Mouse (Mus musculus) CD4-positive helper T cell, adult 2 months (primary cell): ENCODE measurements at regions not wholly inside any gene's neighbourhood (a gene's known extent, or its start where the extent isn't known, plus 50 kb on each side); places are given as distances from the start of the nearest gene placed in this dataset.
A peak's percentile ranks its signal among the peaks of the same experiment; 100 is the strongest.

Experiments used
- DNase-seq: peaks from one replicate; pipeline ENCODE4 v3.0.0-alpha.2; 2012; ENCODE audit warnings: low read depth, missing footprints, low spot score

DNA sequence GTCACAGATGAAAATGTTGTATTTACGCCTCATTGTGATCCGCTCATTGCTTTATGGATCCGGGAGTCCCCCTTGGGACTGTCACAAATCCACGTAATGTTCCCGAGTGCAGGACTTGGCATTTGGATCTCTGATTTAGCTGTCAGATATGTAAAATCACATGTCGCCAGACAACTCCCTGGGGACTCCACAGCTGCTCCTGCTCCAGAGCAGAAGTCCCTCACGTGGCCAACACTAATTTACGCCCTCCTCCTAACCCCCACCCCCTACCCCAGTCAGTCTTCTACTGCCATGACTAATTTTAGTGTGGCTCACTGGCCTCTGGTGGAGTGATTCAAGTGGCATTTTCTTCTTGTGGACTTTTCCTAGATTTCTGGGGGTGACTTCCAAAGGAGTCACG is 348.9 kb downstream of the Cd83 start:
- no peak for DNase-seq

DNA sequence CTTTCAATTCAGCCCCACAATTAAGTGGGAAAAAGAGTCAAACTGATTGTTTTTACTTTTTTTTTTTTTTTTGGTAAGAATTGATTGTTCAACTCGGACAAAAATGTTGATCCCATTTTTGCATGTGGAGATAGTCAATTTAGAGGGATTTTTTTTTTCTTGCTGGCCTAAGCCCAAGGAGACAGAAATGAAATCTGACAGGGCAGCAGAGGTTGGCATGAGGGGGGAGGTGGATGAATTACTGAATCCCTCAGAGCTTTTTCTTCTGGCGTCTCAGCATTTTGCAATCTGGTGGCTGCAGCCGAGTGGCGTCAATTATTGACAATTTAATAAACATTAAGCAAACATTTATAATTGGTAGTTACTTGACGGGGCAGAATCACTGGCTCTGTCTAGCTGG is 356.6 kb downstream of the Cd83 start:
- DNase-seq: no peak

DNA sequence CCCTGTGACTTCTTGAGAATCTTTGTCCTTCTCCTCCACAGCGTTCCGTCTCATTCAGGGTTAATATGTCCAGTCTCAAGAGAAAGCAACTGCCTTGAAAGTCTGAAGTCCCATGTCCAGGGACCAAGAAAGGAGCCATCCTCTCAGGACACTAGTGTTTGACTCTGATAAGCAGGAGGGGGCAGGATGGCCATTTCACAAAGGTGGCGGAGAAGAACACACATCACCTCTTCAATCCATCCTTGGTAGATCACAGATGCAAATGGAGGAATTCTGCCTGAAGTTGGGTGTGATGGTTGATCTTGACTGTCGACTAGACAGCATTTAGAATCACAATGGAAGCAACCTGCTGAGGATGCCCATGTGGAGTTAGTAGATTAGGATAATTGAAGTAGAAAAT is 360.9 kb downstream of the Cd83 start:
- no peak for DNase-seq

DNA sequence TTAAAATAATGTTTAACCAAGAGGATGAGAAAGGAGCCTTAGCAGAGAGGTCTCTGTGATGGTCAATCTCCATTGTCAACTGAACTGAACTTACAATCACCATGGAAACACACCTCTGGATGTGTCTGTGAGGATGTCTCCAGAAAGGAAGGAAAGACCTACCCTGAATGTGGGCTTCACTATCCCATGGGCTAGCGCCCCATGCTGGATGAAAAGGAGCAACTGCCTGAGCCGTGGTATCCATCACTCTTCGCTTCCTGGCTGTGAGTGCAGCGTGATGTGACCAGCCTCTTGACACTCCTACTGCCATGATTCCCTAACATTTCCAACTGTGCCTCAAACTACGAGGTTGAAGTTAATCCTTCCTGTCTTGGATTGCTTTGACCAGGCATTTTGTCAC is 363.3 kb downstream of the Cd83 start:
- no peak for DNase-seq

DNA sequence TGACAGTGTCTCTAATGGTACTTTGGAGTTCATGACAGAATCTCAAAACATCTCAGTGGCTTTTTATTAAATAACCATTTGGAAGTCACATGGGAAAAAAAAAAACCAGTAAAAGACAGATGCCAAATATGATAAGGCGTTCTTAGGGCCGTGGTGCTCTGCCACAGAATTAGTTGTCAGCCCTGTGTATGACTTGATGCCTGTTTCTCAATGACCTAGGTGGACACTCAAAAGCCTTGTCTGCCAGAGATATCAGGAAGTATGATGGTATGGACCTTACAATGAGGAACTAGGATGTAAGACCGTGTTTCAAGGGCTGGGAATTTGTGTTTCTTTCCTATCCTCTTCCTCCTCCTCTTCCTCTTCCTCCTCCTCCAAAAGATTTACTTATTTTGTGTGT is 364.9 kb downstream of the Cd83 start:
- DNase-seq: no peak

DNA sequence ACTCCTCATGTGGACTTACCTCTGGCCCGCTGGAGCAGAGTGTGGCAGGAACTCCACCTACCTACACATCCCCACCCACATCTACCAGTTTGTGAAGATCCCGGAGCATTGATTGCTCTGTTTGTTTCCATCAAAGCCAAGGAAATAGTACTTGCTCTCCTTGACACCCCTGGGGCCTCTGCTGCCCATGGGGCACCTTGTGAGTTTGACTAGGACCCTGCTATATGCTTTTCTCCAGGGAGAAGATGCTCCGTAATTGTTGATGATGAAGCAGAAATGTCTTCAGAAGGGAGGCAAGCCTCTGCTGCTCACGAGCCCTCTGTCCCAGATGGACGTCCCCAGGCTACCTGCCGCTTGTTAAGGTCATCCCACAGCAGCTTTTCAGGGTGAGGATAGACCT is 367.0 kb downstream of the Cd83 start:
- DNase-seq: no peak

DNA sequence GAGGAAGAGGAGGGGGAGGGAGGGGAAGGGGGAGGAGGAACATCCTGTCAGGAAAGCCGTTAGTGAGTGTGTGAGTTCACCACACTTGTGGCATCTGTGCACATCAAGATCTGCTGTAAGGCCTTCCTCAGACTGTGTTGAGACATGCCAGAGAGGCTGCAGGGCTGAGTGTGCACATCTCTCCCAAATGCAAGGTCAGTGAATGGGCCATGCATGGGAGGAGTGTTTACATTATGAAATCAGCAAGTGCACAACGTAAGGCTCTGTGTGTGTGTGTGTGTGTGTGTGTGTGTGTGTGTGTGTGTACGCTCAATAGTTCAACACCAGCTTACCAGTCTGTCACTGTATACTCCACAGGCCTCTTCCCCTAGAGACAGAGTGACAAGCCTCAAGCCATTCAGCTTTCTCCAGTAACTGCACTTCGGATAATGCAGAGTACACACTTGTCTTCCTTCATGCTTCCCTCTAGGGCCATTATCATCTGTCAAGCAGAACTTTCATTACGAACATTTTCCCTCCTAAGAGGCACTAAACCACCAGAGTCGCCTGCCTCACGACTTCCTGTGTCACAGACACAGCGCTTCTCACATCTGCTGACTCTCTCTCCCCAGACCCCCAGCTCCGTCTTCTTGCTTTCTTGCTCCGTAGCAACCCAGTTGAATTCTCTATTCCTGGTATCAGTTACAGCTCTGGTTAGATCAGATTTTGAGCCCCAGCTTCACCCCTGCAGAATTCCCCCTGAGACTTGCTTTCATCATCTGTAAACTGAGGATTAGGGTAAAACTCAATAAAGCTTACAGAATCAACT is 368.4 kb downstream of the Cd83 start:
- peak; percentile 33 for DNase-seq

DNA sequence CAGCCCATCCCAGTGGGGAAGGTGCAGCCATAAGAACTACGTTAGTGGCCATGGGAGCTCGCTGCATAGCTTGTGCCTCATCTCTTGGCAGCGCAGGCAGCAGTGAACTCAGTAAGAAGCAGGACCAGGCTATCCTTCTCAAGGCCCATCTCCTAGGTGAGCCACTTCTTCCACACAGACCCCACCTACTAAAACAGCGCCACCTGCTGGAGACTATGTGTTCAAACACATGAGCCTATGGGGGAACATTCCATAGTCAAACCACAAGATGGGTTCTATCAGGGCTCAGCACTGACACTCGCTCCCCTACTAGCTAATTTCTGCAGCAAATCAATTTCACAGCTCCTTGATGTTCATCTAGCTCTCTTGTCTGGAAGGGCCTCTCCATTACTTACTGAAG is 369.2 kb downstream of the Cd83 start:
- DNase-seq: no peak

DNA sequence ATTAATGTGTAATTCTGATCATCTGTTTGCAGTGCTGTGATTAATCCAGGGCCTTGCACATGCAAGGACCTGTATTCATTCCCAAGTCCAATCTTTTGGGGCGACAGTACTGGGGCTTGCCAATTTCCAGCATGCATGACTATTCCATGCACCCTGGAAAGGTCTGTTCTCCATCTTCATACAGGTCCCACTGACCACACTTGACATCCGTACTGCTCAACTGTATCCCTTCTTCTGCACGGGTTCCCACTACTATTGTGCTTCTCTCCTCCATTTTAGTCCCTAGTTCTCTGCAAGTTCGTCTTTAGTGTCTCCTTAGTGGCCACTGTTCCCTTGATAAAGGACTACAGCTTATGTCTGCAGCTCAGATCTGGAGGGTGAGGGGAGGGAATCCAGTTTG is 371.4 kb downstream of the Cd83 start:
- no peak for DNase-seq

DNA sequence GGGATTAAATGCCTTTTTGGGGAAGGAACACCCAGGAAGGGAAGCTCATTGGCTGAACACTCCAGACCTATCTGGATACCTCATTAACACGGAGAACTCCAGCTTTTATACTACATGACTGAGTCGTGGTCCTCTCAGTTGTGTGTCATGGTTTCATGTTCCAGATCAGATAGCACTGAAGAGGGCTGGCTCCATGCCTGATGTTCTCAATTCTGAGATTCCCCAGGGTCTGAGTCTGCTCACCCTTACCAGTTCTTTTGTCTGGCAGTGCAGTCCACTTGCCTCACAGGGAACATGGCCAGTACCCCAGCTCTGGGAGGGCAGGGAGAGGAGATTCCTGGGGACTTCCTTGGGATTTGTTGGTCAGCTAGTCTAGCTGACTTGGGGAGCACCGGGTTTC is 372.0 kb downstream of the Cd83 start:
- no peak for DNase-seq

DNA sequence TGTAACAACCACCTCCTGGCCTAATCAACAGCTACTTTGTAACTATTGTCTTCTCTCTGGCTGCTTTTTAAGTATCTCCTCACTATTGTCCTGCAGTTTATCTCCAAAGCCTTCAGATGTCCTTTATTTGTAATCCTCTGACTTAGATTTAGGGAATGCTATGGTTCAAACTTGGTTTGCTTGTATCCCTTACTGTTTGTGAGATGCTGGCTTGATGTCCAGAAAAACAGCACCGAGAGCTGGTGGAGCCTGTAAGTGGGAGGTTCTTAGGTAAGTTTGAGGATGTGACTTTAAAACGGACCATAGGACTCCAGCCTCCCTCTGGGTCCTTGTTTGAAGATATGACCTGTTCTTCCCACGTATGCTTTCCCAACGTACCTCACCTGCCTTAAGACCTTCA is 372.7 kb downstream of the Cd83 start:
- DNase-seq: no peak

DNA sequence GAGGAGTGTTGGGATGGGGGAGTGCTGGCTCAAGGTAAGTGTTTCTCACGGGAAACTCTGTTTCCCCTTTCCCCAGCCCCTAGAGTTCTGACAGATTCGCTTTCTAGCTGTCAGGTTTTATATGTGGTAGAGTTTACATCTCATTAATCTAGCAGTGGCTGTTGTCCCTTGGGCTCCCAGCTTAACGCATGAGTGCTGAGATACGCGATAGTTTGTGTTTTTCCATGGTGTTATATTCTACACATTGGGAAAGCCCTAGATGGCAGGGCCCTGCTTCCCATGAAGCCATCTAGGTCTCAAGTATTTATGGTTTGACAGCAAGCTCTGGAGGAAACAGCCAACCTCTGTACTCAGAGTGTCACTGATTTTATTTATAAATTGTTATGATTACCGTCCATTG is 373.8 kb downstream of the Cd83 start:
- DNase-seq: no peak

DNA sequence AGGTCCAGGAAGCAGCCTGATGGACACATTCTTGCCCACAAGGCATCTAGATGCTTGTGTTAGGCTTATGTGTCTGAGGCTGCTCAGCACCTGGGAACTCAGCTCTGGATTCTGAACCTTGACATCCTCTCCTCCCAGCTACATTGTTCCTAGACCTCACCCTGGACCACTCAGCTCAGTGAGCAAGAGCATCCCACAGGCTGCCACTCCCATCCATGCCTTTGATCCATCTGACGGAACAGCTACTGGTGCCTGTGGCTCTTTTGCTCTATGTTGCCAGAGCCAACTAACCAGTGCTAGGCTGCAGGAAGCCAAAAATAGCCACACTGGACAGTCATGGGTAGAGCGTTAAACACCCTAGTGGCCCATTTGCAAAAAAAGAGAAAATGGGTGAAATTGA is 374.8 kb downstream of the Cd83 start:
- no peak for DNase-seq

DNA sequence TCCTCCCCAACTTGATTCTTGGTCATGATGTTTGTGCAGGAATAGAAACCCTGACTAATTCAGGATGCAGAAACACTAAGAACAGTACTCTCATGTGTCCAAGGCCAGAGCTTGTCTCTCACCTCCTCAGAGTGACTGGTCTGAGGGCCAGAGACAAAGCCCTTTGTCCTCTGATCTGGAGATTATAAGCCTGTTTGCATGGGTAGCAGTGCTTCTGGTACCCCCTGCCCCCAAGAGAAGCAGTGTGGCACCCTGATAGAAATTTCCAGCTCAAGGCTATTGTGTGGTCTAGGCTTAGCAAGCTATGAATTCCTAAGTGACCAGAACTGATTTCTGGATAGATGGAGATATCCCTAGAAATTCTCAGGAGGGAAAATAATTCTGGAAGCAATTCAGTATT is 380.2 kb downstream of the Cd83 start:
- DNase-seq: no peak

DNA sequence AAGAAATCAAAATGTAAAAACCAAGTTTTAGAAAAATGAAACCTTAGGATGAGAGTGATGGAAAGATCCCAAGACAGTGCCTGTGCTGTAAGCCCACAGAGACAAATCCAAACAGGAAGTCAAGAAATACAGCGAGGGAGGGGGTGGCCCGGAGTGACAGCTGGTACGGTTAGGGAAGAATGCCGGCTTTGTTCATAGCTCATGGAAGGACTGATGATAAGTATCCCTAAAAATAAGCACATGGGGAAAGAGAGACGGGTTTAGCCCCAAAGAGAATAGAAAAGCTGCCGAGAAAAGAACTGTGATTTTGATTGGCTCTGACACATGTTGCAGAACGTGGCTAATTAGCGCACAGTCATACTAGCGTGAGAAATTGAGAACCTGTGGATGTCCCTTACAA is 382.6 kb downstream of the Cd83 start:
- DNase-seq: no peak

DNA sequence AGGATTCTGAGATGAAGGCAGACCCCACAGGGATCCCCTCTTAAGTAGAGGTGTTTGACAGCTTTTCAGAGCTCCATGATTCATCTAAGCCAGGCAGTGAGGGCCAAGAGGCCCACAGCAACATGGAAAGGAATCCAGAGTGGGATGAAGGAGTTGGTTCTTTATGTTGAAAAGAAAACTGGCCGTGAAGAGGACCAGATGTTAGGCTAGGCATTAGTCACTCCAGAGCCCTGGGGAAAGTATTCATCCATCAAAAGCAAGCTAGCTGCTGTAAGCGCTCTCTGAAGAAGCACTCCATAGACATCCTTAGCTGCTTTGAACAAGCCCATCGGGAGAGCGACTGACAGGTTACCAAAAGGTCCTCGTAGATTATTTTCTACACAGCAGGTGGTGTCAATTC is 383.6 kb downstream of the Cd83 start:
- DNase-seq: no peak

DNA sequence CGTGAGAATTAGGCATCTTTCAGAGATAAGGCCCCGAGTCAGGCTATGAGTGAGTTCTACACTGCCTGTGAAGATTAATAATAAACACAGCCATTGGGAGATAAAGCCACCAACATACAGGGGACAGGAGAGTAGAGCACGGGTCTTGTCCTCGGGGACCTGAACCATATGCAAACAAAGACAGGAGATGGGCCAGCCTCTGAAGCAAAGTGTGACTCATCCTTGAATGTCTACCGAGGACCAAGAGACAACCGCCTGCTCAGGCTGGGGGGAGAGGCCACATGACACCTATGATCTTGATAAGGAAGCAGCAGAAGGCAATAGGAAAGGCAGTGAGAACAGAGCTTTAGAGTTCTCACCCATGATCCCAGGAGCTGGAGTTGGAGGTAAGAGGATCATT is 387.1 kb downstream of the Cd83 start:
- DNase-seq: no peak

DNA sequence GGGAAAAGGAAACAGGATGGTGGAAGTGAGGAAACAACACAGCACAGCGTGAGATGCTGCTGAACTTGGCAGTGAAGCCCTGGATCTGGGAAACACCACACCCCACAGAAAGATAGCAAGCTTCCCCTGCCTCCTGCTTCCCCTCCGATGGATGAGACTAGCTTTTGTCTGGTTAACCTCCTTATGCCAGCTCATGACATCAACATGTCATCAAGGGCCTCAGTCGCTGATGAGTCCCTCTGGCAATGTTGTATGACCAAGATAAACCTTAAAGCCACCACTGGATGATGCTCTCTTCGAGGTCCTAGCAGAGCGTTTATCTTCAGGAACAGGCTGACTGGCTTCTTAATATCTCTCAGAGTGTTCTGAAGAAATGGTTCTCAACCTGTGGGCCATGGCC is 388.1 kb downstream of the Cd83 start:
- DNase-seq: no peak

DNA sequence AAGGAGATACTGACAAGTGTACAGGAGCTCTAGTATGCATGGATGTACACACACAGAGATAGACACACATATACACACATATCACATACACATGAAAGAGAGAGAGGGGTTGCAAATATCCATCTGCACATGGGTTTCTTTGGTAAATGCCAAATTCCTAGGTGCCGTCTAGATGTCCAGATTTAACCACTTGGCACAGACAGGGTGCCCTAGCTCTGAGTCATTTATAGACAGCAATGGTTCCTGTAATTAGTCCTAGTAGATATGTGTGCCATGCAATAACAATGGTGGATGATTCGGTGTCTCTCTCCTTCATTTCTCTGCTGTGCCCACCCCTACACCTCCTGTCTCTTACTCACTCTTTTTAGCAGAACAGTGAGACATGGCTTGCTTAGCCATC is 389.7 kb downstream of the Cd83 start:
- DNase-seq: no peak

DNA sequence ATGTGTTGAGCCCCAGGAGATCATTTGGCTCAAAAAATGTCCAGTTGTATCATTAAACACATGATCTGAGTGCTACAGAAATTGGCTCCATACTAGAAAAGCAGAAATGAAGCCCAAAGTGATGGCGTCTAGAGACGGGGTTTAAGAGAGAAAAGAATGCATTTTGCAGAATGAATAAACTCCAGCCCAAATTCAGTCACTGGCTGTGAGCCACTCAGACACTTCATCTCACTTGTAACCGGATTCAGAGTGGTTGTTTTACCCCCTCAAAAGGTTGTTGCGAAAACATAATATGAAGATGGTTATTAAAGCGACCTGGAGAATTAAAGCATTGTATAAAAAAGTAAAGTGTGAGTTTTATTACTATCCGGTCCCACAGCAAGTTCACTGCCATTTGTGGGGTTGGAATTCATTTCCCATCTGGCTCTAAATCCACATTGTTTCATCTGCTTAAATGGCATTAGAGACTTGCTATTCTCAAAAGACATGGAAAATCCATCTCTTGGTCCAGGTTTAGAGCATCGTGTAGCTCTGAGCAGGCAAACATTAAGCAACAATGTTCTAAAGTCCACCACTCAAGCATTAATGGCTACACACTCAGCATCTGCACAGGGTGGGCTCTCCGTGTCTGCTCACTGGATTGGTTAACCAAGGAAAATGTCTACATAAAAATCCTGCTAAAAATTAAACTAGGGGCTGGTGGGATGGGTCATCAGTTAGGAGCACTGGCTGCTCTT is 390.9 kb downstream of the Cd83 start:
- DNase-seq: no peak

DNA sequence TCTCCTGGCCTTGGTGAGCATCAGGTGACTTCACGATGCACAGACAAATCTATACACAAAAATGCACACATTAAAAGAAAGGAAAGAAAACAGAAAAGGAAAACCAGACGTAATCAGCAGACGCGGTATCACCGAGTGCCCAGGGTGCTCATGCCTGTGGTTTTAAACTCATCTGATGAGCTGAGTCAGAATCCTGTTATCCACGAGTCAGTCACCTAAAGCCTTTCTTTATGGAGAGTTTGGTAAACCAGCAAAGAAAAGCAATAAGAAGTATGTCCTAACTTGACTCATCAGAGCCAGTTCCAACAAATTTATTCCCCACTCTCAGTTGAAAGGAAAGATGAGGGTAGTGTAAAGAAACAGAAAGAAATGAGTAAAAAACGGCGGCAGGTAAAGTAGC is 391.5 kb downstream of the Cd83 start:
- no peak for DNase-seq

DNA sequence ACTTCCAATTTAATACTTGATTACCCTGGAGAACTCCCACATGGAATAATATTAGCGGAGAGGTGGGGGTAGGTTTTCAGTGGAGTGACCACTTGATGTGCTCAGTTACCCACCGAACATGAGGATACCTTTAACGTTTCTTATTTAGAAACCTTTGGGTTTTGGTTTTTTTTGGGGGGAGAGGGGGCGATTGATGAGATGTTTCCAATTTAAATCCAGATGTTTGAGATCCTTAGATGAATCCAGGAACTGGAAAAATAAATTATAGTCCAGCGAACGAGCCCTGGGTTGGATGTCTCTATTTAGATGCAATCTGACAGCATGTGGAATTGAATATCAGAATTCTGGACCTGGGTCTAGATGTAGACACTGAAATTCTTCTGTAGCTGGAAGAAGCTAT is 393.4 kb downstream of the Cd83 start:
- DNase-seq: no peak

DNA sequence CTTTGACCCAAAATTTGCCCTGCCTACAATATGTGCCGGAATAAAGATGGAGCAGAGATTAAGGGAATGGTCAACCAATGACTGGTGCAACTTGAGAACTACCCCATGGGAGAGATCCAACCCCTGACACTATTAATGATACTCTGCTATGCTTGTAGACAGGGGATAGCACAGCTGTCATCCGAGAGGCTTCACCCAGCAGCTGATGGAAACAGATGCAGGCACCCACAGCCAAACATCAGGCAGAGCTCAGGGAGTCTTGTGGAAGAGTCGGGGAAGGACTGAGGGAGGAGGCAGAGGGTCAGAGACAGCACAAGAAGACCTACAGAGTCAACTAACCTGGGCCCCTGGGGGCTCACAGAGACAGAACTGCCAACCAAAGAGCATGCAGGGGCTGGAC is 395.8 kb downstream of the Cd83 start:
- no peak for DNase-seq
